Mouse (Mus musculus) forebrain, embryonic 15.5 days (tissue): ENCODE results near the gene Adarb2. TPM values are rescaled to one million over a fixed set of nuclear protein-coding genes. Genes with fewer than 3 reads are reported as not detected.

Experiments
- ATAC-seq: fragments of 200-750 bp; cut with Nextera tagmentation; replicated peaks from 2 replicates; pipeline ENCODE4 v1.8.0; 2017; ENCODE audit warnings: mild to moderate bottlenecking, moderate TSS enrichment, moderate library complexity
- H3K27ac ChIP-seq: fragments of 300-500 bp; sonication (generic); replicated peaks from 2 replicates; pipeline ENCODE4 v1.5.1; 2015; ENCODE audit warnings: mild to moderate bottlenecking, inconsistent platforms
- H3K27me3 ChIP-seq: fragments of 300-500 bp; sonication (generic); 2 replicates; pipeline ENCODE4 v1.6.1; 2015; ENCODE audit warnings: inconsistent platforms
- H3K36me3 ChIP-seq: fragments of 300-500 bp; sonication (generic); 2 replicates; pipeline ENCODE4 v1.6.1; 2015; ENCODE audit warnings: mild to moderate bottlenecking, inconsistent platforms
- H3K4me1 ChIP-seq: fragments of 300-500 bp; sonication (generic); 2 replicates; pipeline ENCODE4 v1.6.1; 2015; ENCODE audit warnings: inconsistent platforms
- H3K4me2 ChIP-seq: fragments of 300-500 bp; sonication (generic); replicated peaks from 2 replicates; pipeline ENCODE4 v1.6.1; 2015; ENCODE audit warnings: mild to moderate bottlenecking, inconsistent platforms
- H3K4me3 ChIP-seq: fragments of 300-500 bp; sonication (generic); 2 replicates; pipeline ENCODE4 v1.5.1; 2015; ENCODE audit warnings: mild to moderate bottlenecking, inconsistent platforms
- H3K9ac ChIP-seq: fragments of 300-500 bp; sonication (generic); replicated peaks from 2 replicates; pipeline ENCODE4 v1.6.1; 2015; ENCODE audit warnings: mild to moderate bottlenecking, inconsistent platforms
- H3K9me3 ChIP-seq: fragments of 300-500 bp; sonication (generic); 2 replicates; pipeline ENCODE4 v1.6.1; 2016; ENCODE audit warnings: inconsistent platforms
- WGBS: fragments of 180-500 bp; shearing (Covaris S2); methylation state at CpG from one replicate; pipeline ENCODE4 v1.1.7; 2015; ENCODE audit warnings: mixed read lengths; 5-methylcytosine and 5-hydroxymethylcytosine counted together
- polyA plus RNA-seq: library from polyadenylated mRNA; unstranded; fragments of >200 nt; fragmentation: Nextera tagmentation; extraction: Ambion mirVana; gene quantifications from 2 replicates; pipeline ENCODE4 v1.2.1, GENCODE M21; 2015

Gene Adarb2
- polyA plus RNA-seq, 1 experiment from 2014 or later: 19.9 TPM

DNA sequence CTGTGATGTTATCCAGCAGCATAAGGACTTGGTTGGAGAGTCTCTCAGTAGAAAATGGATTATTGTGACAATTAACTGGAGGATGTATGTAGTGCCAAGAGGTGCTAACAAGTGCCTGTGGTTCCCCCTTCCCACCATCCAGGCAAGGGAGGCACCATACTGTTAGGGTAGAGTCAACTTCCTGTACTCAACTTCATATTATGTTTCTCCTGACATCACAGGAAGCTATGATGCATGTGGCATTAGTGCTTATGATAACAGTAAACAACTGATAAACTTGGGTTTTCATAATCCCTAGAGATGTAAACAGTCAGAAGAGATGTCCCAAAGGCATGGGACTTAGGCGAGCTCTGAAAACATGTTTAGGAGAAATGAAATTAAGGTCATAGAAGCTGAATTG, 414.0 kb downstream of the Adarb2 start:
- 0 out of 2 replicates have a peak, but pooled peaks cover 3% of the 10 kb centered on the region for H3K4me1 ChIP-seq
- no peak overlapping the region for H3K27ac ChIP-seq
- no peak overlapping the region for H3K4me2 ChIP-seq
- no peak overlapping the region for H3K4me3 ChIP-seq
- H3K9ac ChIP-seq: no peak overlapping the region
- no peaks in the 10 kb centered on the region for H3K36me3 ChIP-seq
- H3K27me3 ChIP-seq: no peaks in the 10 kb centered on the region
- H3K9me3 ChIP-seq: no peaks in the 10 kb centered on the region
- no peak for ATAC-seq
- 100% methylated on average over 1 of the region's 1 CpGs for WGBS

- Histone ChIP-seq H3K4me3 (no peak overlapping the region), H3K9ac (no peak overlapping the region), H3K4me2 (no peak overlapping the region), H3K36me3 (no peaks in the 10 kb centered on the region), H3K27me3 (no peaks in the 10 kb centered on the region), H3K9me3 (no peaks in the 10 kb centered on the region), H3K27ac (no peak overlapping the region), H3K4me1 (no peaks in the 10 kb centered on the region)
- ATAC-seq: no peak
- WGBS: 76% methylated on average over 2 of the region's 2 CpGs
Observed at GRCm38 (mm10) chr13:8622263-8622662, 419.6 kb downstream of the Adarb2 start.

- Histone ChIP-seq H3K4me3 (no peak overlapping the region), H3K9me3 (no peaks in the 10 kb centered on the region), H3K9ac (no peak overlapping the region), H3K27ac (no peak overlapping the region), H3K36me3 (no peaks in the 10 kb centered on the region), H3K4me2 (no peak overlapping the region), H3K27me3 (no peaks in the 10 kb centered on the region), H3K4me1 (no peaks in the 10 kb centered on the region)
- WGBS: 83% methylated on average over 6 of the region's 6 CpGs
- ATAC-seq: no peak
Observed at GRCm38 (mm10) chr13:8629565-8629964, 426.9 kb downstream of the Adarb2 start.

DNA sequence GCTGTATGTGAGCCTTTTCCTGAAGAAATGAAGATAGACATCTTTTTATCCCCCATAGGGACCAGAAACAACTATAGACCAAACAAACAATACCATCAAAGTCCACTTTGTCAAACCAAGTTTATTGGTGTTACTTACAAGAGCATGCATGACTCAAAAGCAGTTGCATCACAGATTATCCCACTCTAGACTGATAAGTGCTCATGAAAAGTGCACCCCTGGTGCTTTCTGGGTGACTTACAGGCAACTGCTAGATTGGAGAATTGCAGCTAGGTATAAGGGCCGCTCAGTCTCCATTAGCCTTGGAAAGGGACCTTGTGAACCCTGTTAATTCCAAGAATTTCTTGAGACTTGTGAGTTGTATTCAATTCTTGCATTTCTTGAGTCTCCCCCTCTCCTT, 429.0 kb downstream of the Adarb2 start:
- no peaks in the 10 kb centered on the region for H3K9me3 ChIP-seq
- H3K4me1 ChIP-seq: no peaks in the 10 kb centered on the region
- no peak overlapping the region for H3K27ac ChIP-seq
- no peaks in the 10 kb centered on the region for H3K36me3 ChIP-seq
- H3K4me2 ChIP-seq: no peak overlapping the region
- no peak overlapping the region for H3K9ac ChIP-seq
- no peaks in the 10 kb centered on the region for H3K27me3 ChIP-seq
- 85% methylated on average over 1 of the region's 1 CpGs for WGBS
- ATAC-seq: no peak
- no peak overlapping the region for H3K4me3 ChIP-seq

DNA sequence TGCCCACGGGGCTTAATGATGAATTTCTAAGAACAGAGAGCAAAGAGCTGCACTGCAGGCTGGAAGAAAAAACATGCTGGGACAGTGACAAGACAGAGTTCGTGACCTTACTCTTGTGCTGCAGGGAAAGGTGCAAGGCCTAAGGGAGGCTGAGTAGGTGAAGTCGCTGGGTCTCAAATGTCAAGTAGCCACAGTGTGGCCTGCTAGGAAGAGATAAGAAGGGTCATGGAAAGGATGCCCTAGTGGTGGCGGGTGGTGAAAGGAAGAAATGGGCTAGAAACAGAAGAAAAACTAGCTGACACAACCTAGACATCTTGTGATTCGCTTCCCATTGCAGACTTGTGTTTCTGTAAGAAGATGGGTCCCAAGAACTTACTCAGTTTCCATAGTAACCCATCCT, 429.4 kb downstream of the Adarb2 start:
- H3K27ac ChIP-seq: no peak overlapping the region
- H3K4me1 ChIP-seq: no peaks in the 10 kb centered on the region
- no peak for ATAC-seq
- 87% methylated on average over 5 of the region's 5 CpGs for WGBS
- no peak overlapping the region for H3K4me2 ChIP-seq
- no peak overlapping the region for H3K4me3 ChIP-seq
- no peaks in the 10 kb centered on the region for H3K27me3 ChIP-seq
- H3K9ac ChIP-seq: no peak overlapping the region
- no peaks in the 10 kb centered on the region for H3K36me3 ChIP-seq
- no peaks in the 10 kb centered on the region for H3K9me3 ChIP-seq

DNA sequence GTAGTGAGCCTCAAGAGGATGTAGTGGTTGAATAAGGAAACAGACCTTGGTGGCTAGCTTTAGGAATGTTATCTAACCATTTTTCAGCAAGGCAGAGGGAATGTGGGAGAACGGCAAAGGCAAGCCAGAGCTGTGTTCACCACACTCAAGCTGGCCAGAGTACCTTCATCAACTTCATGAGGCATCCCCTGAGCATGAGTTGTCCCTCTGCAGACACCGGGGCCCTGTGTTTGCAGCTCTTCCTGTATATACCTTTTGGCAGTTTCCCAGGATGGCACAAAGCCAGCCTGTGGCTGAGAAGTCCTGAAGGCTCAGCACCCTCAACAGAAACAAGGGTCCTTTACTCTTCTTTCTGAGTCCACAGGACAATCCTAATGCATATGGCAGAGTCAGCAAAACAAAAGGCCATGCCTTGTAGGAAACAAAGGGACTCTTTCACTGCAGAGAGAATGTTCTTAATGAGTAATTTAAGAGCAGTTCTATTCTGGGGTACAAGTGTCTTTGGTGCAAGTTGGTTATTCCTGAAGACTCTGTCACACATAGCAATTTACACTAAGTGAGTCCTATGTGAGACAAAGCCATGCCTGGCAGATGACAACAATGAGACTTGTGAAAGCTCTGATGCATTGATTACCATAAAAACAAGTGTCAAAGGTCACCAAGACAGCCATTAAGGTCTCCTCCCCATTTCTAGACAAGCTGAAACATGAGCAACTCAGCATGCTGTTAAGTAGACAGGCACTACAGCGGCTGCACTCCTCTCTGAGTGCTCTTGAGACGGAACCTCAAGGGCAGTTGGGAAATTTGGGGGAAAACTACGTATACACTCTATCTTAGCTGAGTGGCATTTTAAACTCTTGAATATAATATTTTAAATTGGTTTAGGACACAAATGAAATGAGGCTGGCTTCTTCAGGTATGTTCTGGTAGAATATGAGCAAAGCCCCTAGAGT, 431.0 kb downstream of the Adarb2 start:
- Histone ChIP-seq H3K4me2 (no peak overlapping the region), H3K4me1 (no peaks in the 10 kb centered on the region), H3K27ac (no peak overlapping the region), H3K9ac (no peak overlapping the region), H3K9me3 (no peaks in the 10 kb centered on the region), H3K36me3 (no peaks in the 10 kb centered on the region), H3K4me3 (no peak overlapping the region), H3K27me3 (no peaks in the 10 kb centered on the region)
- 71% methylated on average over 5 of the region's 5 CpGs for WGBS
- no peak for ATAC-seq

DNA sequence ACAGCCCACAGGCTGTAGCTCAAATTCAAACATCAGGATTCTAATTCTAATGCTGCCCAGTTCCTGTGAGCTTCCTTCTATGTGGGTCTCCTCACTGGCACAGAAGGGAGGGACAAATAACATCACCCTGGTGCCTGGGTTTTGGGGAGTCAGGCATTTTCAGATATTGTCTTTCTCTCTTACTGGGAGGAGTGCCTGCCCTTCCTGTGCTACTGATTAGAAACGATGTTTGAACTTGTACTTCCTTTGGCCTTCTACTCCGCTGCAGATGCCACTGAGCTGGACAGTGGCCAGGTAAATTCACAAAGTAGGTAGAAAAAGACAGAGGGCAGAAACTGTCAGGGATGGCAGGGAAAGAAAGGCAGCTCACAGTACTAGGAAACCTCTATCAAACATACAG, 439.4 kb downstream of the Adarb2 start:
- 88% methylated on average over 2 of the region's 2 CpGs for WGBS
- no peak overlapping the region for H3K27ac ChIP-seq
- H3K4me3 ChIP-seq: no peak overlapping the region
- no peak for ATAC-seq
- H3K36me3 ChIP-seq: no peaks in the 10 kb centered on the region
- no peaks in the 10 kb centered on the region for H3K27me3 ChIP-seq
- no peaks in the 10 kb centered on the region for H3K9me3 ChIP-seq
- no peaks in the 10 kb centered on the region for H3K4me1 ChIP-seq
- H3K4me2 ChIP-seq: no peak overlapping the region
- H3K9ac ChIP-seq: no peak overlapping the region

- Histone ChIP-seq H3K9me3 (no peaks in the 10 kb centered on the region), H3K9ac (no peak overlapping the region), H3K4me3 (no peak overlapping the region), H3K27me3 (no peaks in the 10 kb centered on the region), H3K4me1 (no peaks in the 10 kb centered on the region), H3K36me3 (no peaks in the 10 kb centered on the region), H3K27ac (no peak overlapping the region), H3K4me2 (no peak overlapping the region)
- 87% methylated on average over 3 of the region's 3 CpGs for whole genome bisulfite sequencing
- no peak for ATAC-seq
Observed at GRCm38 (mm10) chr13:8643920-8644319, 441.3 kb downstream of the Adarb2 start.

- H3K27me3 ChIP-seq: no peaks in the 10 kb centered on the region
- H3K4me2 ChIP-seq: no peak overlapping the region
- no peak overlapping the region for H3K27ac ChIP-seq
- no peaks in the 10 kb centered on the region for H3K4me1 ChIP-seq
- no peaks in the 10 kb centered on the region for H3K9me3 ChIP-seq
- no peaks in the 10 kb centered on the region for H3K36me3 ChIP-seq
- WGBS: 86% methylated on average over 9 of the region's 9 CpGs
- H3K4me3 ChIP-seq: no peak overlapping the region
- ATAC-seq: no peak
- H3K9ac ChIP-seq: no peak overlapping the region
Observed at GRCm38 (mm10) chr13:8644805-8645679, 442.4 kb downstream of the Adarb2 start.

- Histone ChIP-seq H3K27ac (no peak overlapping the region), H3K9me3 (no peaks in the 10 kb centered on the region), H3K9ac (no peak overlapping the region), H3K36me3 (no peaks in the 10 kb centered on the region), H3K4me2 (no peak overlapping the region), H3K27me3 (no peaks in the 10 kb centered on the region), H3K4me1 (no peaks in the 10 kb centered on the region), H3K4me3 (no peak overlapping the region)
- ATAC-seq: no peak
- WGBS: 71% methylated on average over 2 of the region's 2 CpGs
Observed at GRCm38 (mm10) chr13:8649261-8649660, 446.6 kb downstream of the Adarb2 start.

DNA sequence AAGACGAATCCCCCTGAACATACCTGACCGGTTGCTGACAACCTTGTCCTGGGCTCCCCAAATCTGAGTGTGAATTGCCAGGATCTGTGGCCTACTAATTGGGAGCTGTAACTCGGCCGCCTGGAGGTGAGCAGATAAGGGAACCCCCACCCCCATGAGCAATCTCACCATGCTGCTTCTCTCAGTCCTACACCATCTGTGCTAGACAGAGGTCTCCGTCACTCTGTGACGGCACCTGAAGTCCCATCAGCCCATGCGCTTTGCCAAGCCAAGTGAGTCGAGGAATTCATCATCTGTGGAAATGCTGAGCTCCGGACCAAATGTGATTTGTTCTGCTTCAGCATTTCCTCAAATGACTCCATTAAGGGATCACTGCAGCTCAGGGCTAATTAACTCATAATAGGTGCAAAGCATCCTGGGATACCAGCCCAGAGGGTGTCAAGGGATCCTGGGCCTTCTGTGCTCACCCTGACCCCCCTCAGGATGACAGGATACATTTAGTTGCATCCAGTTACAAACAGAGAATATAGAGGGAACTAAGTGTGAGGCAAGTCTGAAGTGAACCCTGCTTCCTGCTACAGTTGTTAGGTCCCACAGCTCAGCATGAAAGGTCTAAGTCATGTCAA, 462.1 kb downstream of the Adarb2 start:
- 89% methylated on average over 9 of the region's 9 CpGs for WGBS
- no peak overlapping the region for H3K4me3 ChIP-seq
- no peaks in the 10 kb centered on the region for H3K4me1 ChIP-seq
- no peaks in the 10 kb centered on the region for H3K27me3 ChIP-seq
- no peak for ATAC-seq
- H3K9me3 ChIP-seq: no peaks in the 10 kb centered on the region
- H3K9ac ChIP-seq: no peak overlapping the region
- H3K27ac ChIP-seq: no peak overlapping the region
- H3K4me2 ChIP-seq: no peak overlapping the region
- no peaks in the 10 kb centered on the region for H3K36me3 ChIP-seq

DNA sequence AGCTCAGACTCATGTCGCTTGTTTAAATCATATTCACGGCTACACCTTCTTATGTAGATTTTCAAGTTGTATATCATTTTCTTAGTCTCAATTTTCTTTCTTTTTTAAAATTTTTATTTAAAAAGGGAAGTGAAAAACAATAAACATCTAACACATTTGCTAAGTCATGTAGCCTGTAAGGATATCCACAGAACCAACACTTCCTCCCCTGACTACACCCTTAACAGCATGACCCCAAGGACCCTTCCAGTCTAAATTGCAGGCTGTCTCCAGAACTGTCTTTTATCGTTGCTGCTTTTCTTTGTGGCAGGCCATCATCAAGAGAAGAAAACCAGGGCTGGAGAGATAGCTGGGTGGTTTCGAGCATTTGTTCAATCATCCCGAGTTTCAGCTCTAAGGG, 474.5 kb downstream of the Adarb2 start:
- Histone ChIP-seq H3K27me3 (no peaks in the 10 kb centered on the region), H3K9me3 (no peaks in the 10 kb centered on the region), H3K27ac (no peak overlapping the region), H3K4me1 (peaks cover 8% of the 10 kb centered on the region), H3K4me3 (no peak overlapping the region), H3K9ac (no peak overlapping the region), H3K36me3 (no peaks in the 10 kb centered on the region), H3K4me2 (no peak overlapping the region)
- no peak for ATAC-seq
- WGBS: 84% methylated on average over 5 of the region's 5 CpGs
